Mouse (Mus musculus) adrenal gland, adult 18-20 months (tissue): ENCODE measurements around the gene Borcs7. TPM values are rescaled to one million over a fixed set of nuclear protein-coding genes. Genes with fewer than 3 reads are reported as not detected.

Experiments used
- total RNA-seq, 2 experiments: library from RNA; stranded (reverse); gene quantifications; 1 replicate in 1 of 2; 2 replicates in 1 of 2; pipeline ENCODE4 v1.2.3; 2021

Borcs7 gene
- total RNA-seq, 2 experiments from 2014 or later: 11.4 to 13.4 TPM

Other genes starting within 250 kb of the Borcs7 start
- 10 to 100 TPM; 46.5 to 56.8 TPM for gene Trim8, start 188.2 kb upstream of the Borcs7 start, total RNA-seq
- 10 to 100 TPM; 56.9 to 64.9 TPM for gene Arl3, start 116.7 kb upstream of the Borcs7 start, total RNA-seq
- 1 to 10 TPM; 8.1 to 8.3 TPM for gene Sfxn2, start 116.5 kb upstream of the Borcs7 start, total RNA-seq
- gene Wbp1l, start 90.8 kb upstream of the Borcs7 start, total RNA-seq: 100 to 1,000 TPM in 1 of 2 experiments, 10 to 100 TPM in 1; 86.9 to 179 TPM
- gene Cyp17a1, start 16.7 kb upstream of the Borcs7 start, total RNA-seq: 1 to 10 TPM; 2.1 to 4.8 TPM
- gene As3mt, start 17.6 kb downstream of the Borcs7 start, total RNA-seq: 10 to 100 TPM; 90.0 to 92.7 TPM
- 10 to 100 TPM; 34.8 to 50.8 TPM for gene Cnnm2, start 71.7 kb downstream of the Borcs7 start, total RNA-seq